In the genomic region with DNA sequence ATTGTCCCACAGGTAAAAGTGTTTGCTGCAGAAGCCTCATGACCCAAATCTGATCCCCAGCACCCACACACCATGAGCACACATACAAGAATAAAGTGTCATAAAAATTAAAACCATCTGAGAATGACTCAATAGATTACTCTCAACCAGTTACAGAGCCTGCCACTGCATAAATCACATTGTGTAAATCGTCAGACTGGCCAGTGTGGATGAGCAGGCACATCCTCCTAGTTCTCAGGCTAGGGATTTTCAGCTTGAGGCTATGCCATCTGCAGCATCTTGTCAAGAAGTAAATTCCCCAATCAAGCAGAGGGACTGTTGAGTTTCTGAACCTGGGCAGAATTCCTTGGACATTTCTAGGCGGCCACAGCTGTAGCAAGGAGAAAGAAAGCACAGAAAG, we compare ENCODE assay signal across 24 mouse cellular contexts.
"Had no signal": no experiment of that assay in that cellular context is flagged by ENCODE, and none has a peak within 500 bp of the region (broad histone marks: within the 10 kb centered on the region; RNA-seq: fewer than 3 reads in every experiment).

No protein-coding gene starts in this region.

- DNase-seq: kidney, postnatal 10 days; kidney, postnatal 36 days; layer of hippocampus, postnatal 36 days; liver; lung, adult 18-20 months; lung, postnatal 10 days; lung, postnatal 36 days; right cerebral cortex, adult 18-20 months; right cerebral cortex, postnatal 14 days; right cerebral cortex, postnatal 4 days; spleen, adult 18-20 months; thymus, postnatal 36 days had no signal

- H3K9me3 ChIP-seq: limb, embryonic 10.5 days; limb, embryonic 13.5 days; liver, embryonic 12.5 days; liver, embryonic 15.5 days; lung, embryonic 15.5 days; megakaryocyte, embryonic 14.5 days; midbrain, embryonic 10.5 days; midbrain, embryonic 15.5 days; neural tube, embryonic 12.5 days; neural tube, embryonic 15.5 days; stomach, embryonic 15.5 days had no signal

- H3K27me3 ChIP-seq: limb, embryonic 13.5 days; liver, embryonic 12.5 days; lung, embryonic 15.5 days; megakaryocyte, embryonic 14.5 days; midbrain, embryonic 15.5 days; neural tube, embryonic 12.5 days; neural tube, embryonic 15.5 days; stomach, embryonic 15.5 days had no signal

- H3K4me3 ChIP-seq: left cerebral cortex, adult 2 months; limb, embryonic 10.5 days; limb, embryonic 13.5 days; liver, embryonic 12.5 days; liver, embryonic 15.5 days; lung, embryonic 15.5 days; megakaryocyte, embryonic 14.5 days; midbrain, embryonic 10.5 days; midbrain, embryonic 15.5 days; neural tube, embryonic 12.5 days; neural tube, embryonic 15.5 days; stomach, embryonic 15.5 days had no signal

- H3K4me1 ChIP-seq: limb, embryonic 10.5 days; limb, embryonic 13.5 days; liver, embryonic 12.5 days; liver, embryonic 15.5 days; lung, embryonic 15.5 days; midbrain, embryonic 10.5 days; midbrain, embryonic 15.5 days; neural tube, embryonic 12.5 days; neural tube, embryonic 15.5 days; stomach, embryonic 15.5 days had no signal

- H3K9ac ChIP-seq: limb, embryonic 13.5 days; liver, embryonic 12.5 days; liver, embryonic 15.5 days; lung, embryonic 15.5 days; midbrain, embryonic 15.5 days; neural tube, embryonic 12.5 days; neural tube, embryonic 15.5 days; stomach, embryonic 15.5 days had no signal

- H3K27ac ChIP-seq: left cerebral cortex, adult 2 months; limb, embryonic 10.5 days; limb, embryonic 13.5 days; liver, embryonic 12.5 days; liver, embryonic 15.5 days; lung, embryonic 15.5 days; midbrain, embryonic 10.5 days; midbrain, embryonic 15.5 days; neural tube, embryonic 12.5 days; neural tube, embryonic 15.5 days; stomach, embryonic 15.5 days had no signal

- H3K36me3 ChIP-seq: limb, embryonic 10.5 days; limb, embryonic 13.5 days; liver, embryonic 12.5 days; liver, embryonic 15.5 days; lung, embryonic 15.5 days; midbrain, embryonic 10.5 days; midbrain, embryonic 15.5 days; neural tube, embryonic 12.5 days; neural tube, embryonic 15.5 days; stomach, embryonic 15.5 days had no signal
